Mouse (Mus musculus) hindbrain, embryonic 14.5 days (tissue): ENCODE data around the gene Pepd. TPM values are rescaled to one million over a fixed set of nuclear protein-coding genes. Genes with fewer than 3 reads are reported as not detected.

ENCODE experiments used
- ATAC-seq: fragments of 200-750 bp; cut with Nextera tagmentation; 2 replicates; pipeline ENCODE4 v1.8.0; 2017; ENCODE audit warnings: moderate number of reproducible peaks, mild to moderate bottlenecking, moderate TSS enrichment, moderate library complexity; ENCODE audit not compliant: low FRiP score
- DNase-seq: peaks from one replicate; pipeline ENCODE4 v3.0.0-alpha.2; 2015; ENCODE audit warnings: low spot score
- H3K27ac ChIP-seq: fragments of 300-500 bp; sonication (generic); 2 replicates; pipeline ENCODE4 v1.5.1; 2014; ENCODE audit warnings: mild to moderate bottlenecking, moderate library complexity
- H3K27me3 ChIP-seq: fragments of 300-500 bp; sonication (generic); 2 replicates; pipeline ENCODE4 v1.6.1; 2014; ENCODE audit warnings: mild to moderate bottlenecking, low read length, mixed read lengths; ENCODE audit not compliant: control insufficient read depth, insufficient read depth
- H3K36me3 ChIP-seq: fragments of 300-500 bp; sonication (generic); replicated peaks from 2 replicates; pipeline ENCODE4 v1.6.1; 2014; ENCODE audit not compliant: control insufficient read depth, insufficient read depth
- H3K4me1 ChIP-seq: fragments of 300-500 bp; sonication (generic); replicated peaks from 2 replicates; pipeline ENCODE4 v1.6.1; 2014; ENCODE audit warnings: antibody characterized with exemption, low read length, mixed read lengths; ENCODE audit not compliant: control insufficient read depth, insufficient read depth
- H3K4me2 ChIP-seq: fragments of 300-500 bp; sonication (generic); replicated peaks from 2 replicates; pipeline ENCODE4 v1.6.1; 2014; ENCODE audit warnings: mild to moderate bottlenecking, moderate library complexity
- H3K4me3 ChIP-seq: fragments of 300-500 bp; sonication (generic); replicated peaks from 2 replicates; pipeline ENCODE4 v1.5.1; 2014; ENCODE audit warnings: mild to moderate bottlenecking, low read length
- H3K9ac ChIP-seq: fragments of 300-500 bp; sonication (generic); 2 replicates; pipeline ENCODE4 v1.6.1; 2014
- H3K9me3 ChIP-seq: fragments of 300-500 bp; sonication (generic); 2 replicates; pipeline ENCODE4 v1.6.1; 2016; ENCODE audit warnings: low read length; ENCODE audit not compliant: control insufficient read depth
- WGBS: fragments of 180-500 bp; shearing (Covaris S2); extraction: QIAGEN DNeasy Blood & Tissue Kit; methylation state at CpG from one replicate; pipeline ENCODE4 v1.1.7; 2014; 5-methylcytosine and 5-hydroxymethylcytosine counted together
- microRNA-seq: library from miRNA; unstranded; fragments of <30 nt; microRNA quantifications from one replicate; pipeline ENCODE4, GENCODE M21; 2016
- polyA plus RNA-seq: library from polyadenylated mRNA; unstranded; fragments of >200 nt; fragmentation: Nextera tagmentation; extraction: Ambion mirVana; gene quantifications from 2 replicates; pipeline ENCODE4 v1.2.1, GENCODE M21; 2014

Gene Pepd
- polyA plus RNA-seq, 1 experiment from 2014 or later = 63.8 TPM

GRCm38 (mm10) chr7:35090550-35090949 is 178.4 kb downstream of the Pepd start:
- no peak overlapping the region for H3K4me2 ChIP-seq
- no peaks in the 10 kb centered on the region for H3K27me3 ChIP-seq
- 86% methylated on average over 5 of the region's 5 CpGs for WGBS
- H3K4me1 ChIP-seq = peaks cover 19% of the 10 kb centered on the region
- no peak overlapping the region for H3K4me3 ChIP-seq
- no peaks in the 10 kb centered on the region for H3K36me3 ChIP-seq
- DNase-seq (no peak), ATAC-seq (no peak)
- H3K9ac ChIP-seq = no peak overlapping the region
- H3K27ac ChIP-seq = no peak overlapping the region
- H3K9me3 ChIP-seq = no peaks in the 10 kb centered on the region

Small RNA genes lying within 50 kb of the gene (microRNA-seq; reads per million reads assigned to microRNA genes)
- not detected for gene Gm25033

Other genes starting within 250 kb of the Pepd start
- gene Chst8, start 99.7 kb upstream of the Pepd start, polyA plus RNA-seq = 8.5 and 10.4 TPM in 2 replicates
- gene Cebpg, start 144.2 kb downstream of the Pepd start, polyA plus RNA-seq = 28.3 and 30.8 TPM in 2 replicates
- 0.82 and 1.0 TPM in 2 replicates for gene Cebpa, start 206.9 kb downstream of the Pepd start, polyA plus RNA-seq